Mouse (Mus musculus) E14TG2a.4 (cell line): ENCODE data around the gene Slc8b1.

Experiments
- CTCF ChIP-seq: conservative IDR thresholded peaks from 2 replicates; pipeline ENCODE4 v1.5.1; 2014; ENCODE audit warnings: low read length
- NANOG ChIP-seq: IDR thresholded peaks from 2 replicates; pipeline ENCODE4 v1.6.1; 2014; ENCODE audit warnings: borderline replicate concordance, low read length, mixed read lengths

- TF ChIP-seq CTCF: no peak
- TF ChIP-seq NANOG: no peak
Observed at GRCm38 (mm10) chr5:120568964-120569363, 58.0 kb downstream of the Slc8b1 start.
